Mouse (Mus musculus): Measurements from ENCODE around the gene Nol11. TPM values are rescaled to one million over a fixed set of nuclear protein-coding genes. Genes with fewer than 3 reads are reported as not detected.

The Nol11 gene
- total and polyA plus RNA-seq, 3 experiments: 1.8 to 75.8 (median 49.5) TPM

GRCm38 (mm10) chr11:107183777-107184176, 5.4 kb downstream of the Nol11 start:
- peaks cover 13% of the 10 kb centered on the region for H3K4me1 ChIP-seq (ENCODE audit: insufficient read depth, low read depth, low read length)
- ATAC-seq (ENCODE audit: extremely low read depth, insufficient number of reproducible peaks, low FRiP score, poor library complexity, severe bottlenecking) (no peak), DNase-seq (ENCODE audit: low spot score) (no peak)
- H3K27me3 ChIP-seq (ENCODE audit: insufficient read depth, low read length): no peaks in the 10 kb centered on the region
- no peak overlapping the region for H3K4me3 ChIP-seq (ENCODE audit: low read depth, low read length)
- peaks cover 77% of the 10 kb centered on the region for H3K36me3 ChIP-seq (replicated peaks)
- TF ChIP-seq GATA2 (IDR thresholded peaks at IDR 0.05; ENCODE audit: borderline replicate concordance, low read depth, low read length) (no peak), GATA1 (IDR thresholded peaks at IDR 0.05; ENCODE audit: borderline replicate concordance, low read length) (no peak), POLR2AphosphoS5 (IDR thresholded peaks at IDR 0.05; ENCODE audit: insufficient replicate concordance, low read depth, low read length) (no peak), TAL1 (conservative IDR thresholded peaks at IDR 0.05; ENCODE audit: low read depth, low read length) (no peak), CTCF (IDR thresholded peaks at IDR 0.05; ENCODE audit: low read depth, low read length) (no peak)
- H3K9me3 ChIP-seq (replicated peaks): no peaks in the 10 kb centered on the region

GRCm38 (mm10) chr11:107161215-107161614, 28.0 kb downstream of the Nol11 start:
- H3K4me3 ChIP-seq (ENCODE audit: low read depth, low read length): no peak overlapping the region
- peaks cover 16% of the 10 kb centered on the region for H3K4me1 ChIP-seq (ENCODE audit: insufficient read depth, low read depth, low read length)
- ATAC-seq (ENCODE audit: extremely low read depth, insufficient number of reproducible peaks, low FRiP score, poor library complexity, severe bottlenecking) (no peak), DNase-seq (ENCODE audit: low spot score) (no peak)
- peaks cover 17% of the 10 kb centered on the region for H3K36me3 ChIP-seq (replicated peaks)
- no peaks in the 10 kb centered on the region for H3K9me3 ChIP-seq (replicated peaks)
- H3K27me3 ChIP-seq (ENCODE audit: insufficient read depth, low read length): no peaks in the 10 kb centered on the region; the same call in 1 of the 2 replicates
- TF ChIP-seq GATA2 (IDR thresholded peaks at IDR 0.05; ENCODE audit: borderline replicate concordance, low read depth, low read length) (no peak), CTCF (IDR thresholded peaks at IDR 0.05; ENCODE audit: low read depth, low read length) (no peak), TAL1 (conservative IDR thresholded peaks at IDR 0.05; ENCODE audit: low read depth, low read length) (no peak), GATA1 (IDR thresholded peaks at IDR 0.05; ENCODE audit: borderline replicate concordance, low read length) (no peak)

GRCm38 (mm10) chr11:107159034-107159433, 30.1 kb downstream of the Nol11 start:
- peak; percentile 10 for DNase-seq (ENCODE audit: low spot score)
- Histone ChIP-seq H3K9me3 (replicated peaks) (peaks cover 5% of the 10 kb centered on the region; the same call in 1 of the 2 replicates), H3K36me3 (replicated peaks) (peaks cover 3% of the 10 kb centered on the region), H3K4me3 (ENCODE audit: low read depth, low read length) (no peak overlapping the region), H3K27me3 (ENCODE audit: insufficient read depth, low read length) (peaks cover 3% of the 10 kb centered on the region), H3K4me1 (ENCODE audit: insufficient read depth, low read depth, low read length) (peaks cover 17% of the 10 kb centered on the region)
- TF ChIP-seq CTCF (IDR thresholded peaks at IDR 0.05; ENCODE audit: low read depth, low read length) (peak; percentile 34; the same call in 1 of the 2 replicates), GATA1 (IDR thresholded peaks at IDR 0.05; ENCODE audit: borderline replicate concordance, low read length) (no peak)
- no peak for ATAC-seq (ENCODE audit: extremely low read depth, insufficient number of reproducible peaks, low FRiP score, poor library complexity, severe bottlenecking)

GRCm38 (mm10) chr11:107156977-107157642, 32.1 kb downstream of the Nol11 start:
- Histone ChIP-seq H3K27me3 (ENCODE audit: insufficient read depth, low read length) (peaks cover 3% of the 10 kb centered on the region), H3K36me3 (replicated peaks) (no peaks in the 10 kb centered on the region), H3K4me1 (ENCODE audit: insufficient read depth, low read depth, low read length) (peaks cover 17% of the 10 kb centered on the region), H3K9me3 (replicated peaks) (peaks cover 5% of the 10 kb centered on the region; the same call in 1 of the 2 replicates), H3K4me3 (ENCODE audit: low read depth, low read length) (no peak overlapping the region)
- TF ChIP-seq CTCF (IDR thresholded peaks at IDR 0.05; ENCODE audit: low read depth, low read length) (no peak), GATA2 (IDR thresholded peaks at IDR 0.05; ENCODE audit: borderline replicate concordance, low read depth, low read length) (no peak), TAL1 (conservative IDR thresholded peaks at IDR 0.05; ENCODE audit: low read depth, low read length) (no peak), POLR2AphosphoS5 (IDR thresholded peaks at IDR 0.05; ENCODE audit: insufficient replicate concordance, low read depth, low read length) (no peak), GATA1 (IDR thresholded peaks at IDR 0.05; ENCODE audit: borderline replicate concordance, low read length) (no peak)
- DNase-seq (ENCODE audit: low spot score): no peak
- peak; percentile 63 for ATAC-seq (ENCODE audit: extremely low read depth, insufficient number of reproducible peaks, low FRiP score, poor library complexity, severe bottlenecking)

- Histone ChIP-seq H3K9me3 (replicated peaks) (peaks cover 5% of the 10 kb centered on the region; the same call in 1 of the 2 replicates), H3K27me3 (ENCODE audit: insufficient read depth, low read length) (peaks cover 3% of the 10 kb centered on the region), H3K36me3 (replicated peaks) (no peaks in the 10 kb centered on the region), H3K4me3 (ENCODE audit: low read depth, low read length) (no peak overlapping the region), H3K4me1 (ENCODE audit: insufficient read depth, low read depth, low read length) (peaks cover 17% of the 10 kb centered on the region)
- no peak for ATAC-seq (ENCODE audit: extremely low read depth, insufficient number of reproducible peaks, low FRiP score, poor library complexity, severe bottlenecking)
- TF ChIP-seq GATA2 (IDR thresholded peaks at IDR 0.05; ENCODE audit: borderline replicate concordance, low read depth, low read length) (no peak), POLR2AphosphoS5 (IDR thresholded peaks at IDR 0.05; ENCODE audit: insufficient replicate concordance, low read depth, low read length) (no peak), TAL1 (conservative IDR thresholded peaks at IDR 0.05; ENCODE audit: low read depth, low read length) (no peak), GATA1 (IDR thresholded peaks at IDR 0.05; ENCODE audit: borderline replicate concordance, low read length) (no peak), CTCF (IDR thresholded peaks at IDR 0.05; ENCODE audit: low read depth, low read length) (no peak)
- DNase-seq (ENCODE audit: low spot score): no peak
Observed at GRCm38 (mm10) chr11:107155292-107155691, 33.9 kb downstream of the Nol11 start.

- peaks cover 5% of the 10 kb centered on the region; the same call in 1 of the 2 replicates for H3K9me3 ChIP-seq (replicated peaks)
- TF ChIP-seq CTCF (IDR thresholded peaks at IDR 0.05; ENCODE audit: low read depth, low read length) (no peak), GATA1 (IDR thresholded peaks at IDR 0.05; ENCODE audit: borderline replicate concordance, low read length) (no peak)
- H3K4me1 ChIP-seq (ENCODE audit: insufficient read depth, low read depth, low read length): peaks cover 17% of the 10 kb centered on the region
- peaks cover 3% of the 10 kb centered on the region for H3K27me3 ChIP-seq (ENCODE audit: insufficient read depth, low read length)
- no peaks in the 10 kb centered on the region for H3K36me3 ChIP-seq (replicated peaks)
- no peak for DNase-seq (ENCODE audit: low spot score)
- ATAC-seq (ENCODE audit: extremely low read depth, insufficient number of reproducible peaks, low FRiP score, poor library complexity, severe bottlenecking): no peak
- H3K4me3 ChIP-seq (ENCODE audit: low read depth, low read length): no peak overlapping the region
Observed at GRCm38 (mm10) chr11:107154431-107154830, 34.8 kb downstream of the Nol11 start.

Measured in G1E (cell line).